Mouse (Mus musculus) megakaryocyte, embryonic 14.5 days (primary cell): ENCODE results near the gene Ugt1a6b.

Experiments used
- FLI1 ChIP-seq: IDR thresholded peaks from 2 replicates; pipeline ENCODE4 v1.6.1; 2012; ENCODE audit warnings: low read length, inconsistent platforms, mixed read lengths
- GATA1 ChIP-seq: IDR thresholded peaks from 3 replicates; pipeline ENCODE4 v1.6.1; 2012; ENCODE audit warnings: mixed read lengths, low read length, inconsistent platforms, borderline replicate concordance

GRCm38 (mm10) chr1:88235046-88235893 lies 132.2 kb downstream of the Ugt1a6b start:
- TF ChIP-seq GATA1 (no peak), FLI1 (no peak)
